Mouse (Mus musculus): ENCODE data around the gene Thrsp.

DNA sequence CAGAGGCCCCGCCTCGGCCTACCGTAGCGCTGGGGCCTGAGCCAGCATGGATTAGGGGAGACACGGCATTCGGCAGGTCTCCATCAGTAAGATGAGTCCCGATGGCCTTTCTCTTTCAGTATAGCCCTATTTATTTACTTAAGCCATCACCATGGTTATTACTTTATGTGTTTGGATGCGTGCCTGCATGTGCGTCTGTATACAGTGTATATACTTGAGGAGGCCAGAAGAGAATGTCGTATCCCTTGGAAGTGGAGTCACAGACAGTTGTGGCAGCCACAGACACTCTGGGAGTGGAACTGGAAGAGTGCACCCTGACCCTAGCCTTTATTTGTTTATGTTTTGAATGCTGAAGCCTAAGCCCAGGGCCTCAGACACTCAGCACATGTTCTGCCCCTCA, 10.4 kb downstream of the Thrsp start:
- TF ChIP-seq POLR2A (IDR thresholded peaks at IDR 0.05; ENCODE audit: borderline replicate concordance, insufficient read depth, low read length) (no peak), CTCF (IDR thresholded peaks at IDR 0.05; ENCODE audit: borderline replicate concordance, insufficient read depth, low read depth, low read length) (no peak)
